Mouse (Mus musculus) brain, embryonic 18.5 days (tissue): ENCODE results near the gene Tfec.

Experiments
- DNase-seq: peaks from one replicate; pipeline ENCODE4 v3.0.0-alpha.2; 2012; ENCODE audit warnings: low read depth, low spot score

Gene Tfec

GRCm38 (mm10) chr6:16898251-16898862 lies at the start of gene Tfec:
Tfec (minus strand) TSS chr6:16898441.
- no peak for DNase-seq

GRCm38 (mm10) chr6:16947837-16948236 lies 49.6 kb upstream of the Tfec start:
- no peak for DNase-seq

GRCm38 (mm10) chr6:16943513-16943912 lies 45.3 kb upstream of the Tfec start:
- DNase-seq, result no peak

GRCm38 (mm10) chr6:16942433-16942832 lies 44.2 kb upstream of the Tfec start:
- no peak for DNase-seq

- no peak for DNase-seq
Measured at GRCm38 (mm10) chr6:16931059-16931458, 32.8 kb upstream of the Tfec start.

- DNase-seq, result no peak
Measured at GRCm38 (mm10) chr6:16920111-16920656, 21.9 kb upstream of the Tfec start.

- no peak for DNase-seq
Measured at GRCm38 (mm10) chr6:16891819-16892218, 6.4 kb downstream of the Tfec start.

GRCm38 (mm10) chr6:16883537-16884307 lies 14.5 kb downstream of the Tfec start:
- no peak for DNase-seq

- no peak for DNase-seq
Measured at GRCm38 (mm10) chr6:16874021-16874542, 24.2 kb downstream of the Tfec start.

GRCm38 (mm10) chr6:16870067-16870466 lies 28.2 kb downstream of the Tfec start:
- DNase-seq, result no peak

GRCm38 (mm10) chr6:16868314-16868713 lies 29.9 kb downstream of the Tfec start:
- peak; percentile 18 for DNase-seq

- DNase-seq, result no peak
Measured at GRCm38 (mm10) chr6:16862753-16863508, 35.3 kb downstream of the Tfec start.

- no peak for DNase-seq
Measured at GRCm38 (mm10) chr6:16862050-16862449, 36.2 kb downstream of the Tfec start.

- no peak for DNase-seq
Measured at GRCm38 (mm10) chr6:16855879-16856545, 42.2 kb downstream of the Tfec start.

GRCm38 (mm10) chr6:16854977-16855376 lies 43.3 kb downstream of the Tfec start:
- DNase-seq, result no peak

GRCm38 (mm10) chr6:16846521-16846920 lies 51.7 kb downstream of the Tfec start:
- DNase-seq, result no peak

- DNase-seq, result no peak
Measured at GRCm38 (mm10) chr6:16835631-16836030, 62.6 kb downstream of the Tfec start.

- peak; percentile 6 for DNase-seq
Measured at GRCm38 (mm10) chr6:16828304-16828703, 69.9 kb downstream of the Tfec start.

GRCm38 (mm10) chr6:16821985-16822384 lies 76.3 kb downstream of the Tfec start:
- DNase-seq, result no peak

- no peak for DNase-seq
Measured at GRCm38 (mm10) chr6:16806302-16806701, 91.9 kb downstream of the Tfec start.

GRCm38 (mm10) chr6:16797669-16798068 lies 100.6 kb downstream of the Tfec start:
- DNase-seq, result peak; percentile 50
